Mouse (Mus musculus) liver, adult 2 months (tissue): ENCODE data around the gene Pfas. TPM values are rescaled to one million over a fixed set of nuclear protein-coding genes. Genes with fewer than 3 reads are reported as not detected.
A peak's percentile ranks its signal among the peaks of the same experiment; 100 is the strongest.

Experiments
- DNase-seq: peaks from one replicate; pipeline ENCODE4 v3.0.0-alpha.2; 2011; ENCODE audit warnings: low read depth, low spot score; ENCODE audit errors: extremely low read depth
- H3K27ac ChIP-seq: fragments of 200-500 bp; replicated peaks from 2 replicates; pipeline ENCODE4 v1.5.1; 2012; ENCODE audit warnings: low read depth, mild to moderate bottlenecking, control low read depth, inconsistent platforms, low read length; ENCODE audit not compliant: insufficient read depth
- H3K27me3 ChIP-seq: fragments of 200-500 bp; 2 replicates; pipeline ENCODE4 v1.6.1; 2012; ENCODE audit warnings: mild to moderate bottlenecking, moderate library complexity, low read length, inconsistent platforms; ENCODE audit not compliant: control insufficient read depth, insufficient read depth
- H3K36me3 ChIP-seq: fragments of 200-500 bp; 2 replicates; pipeline ENCODE4 v1.6.1; 2012; ENCODE audit warnings: low read length, inconsistent platforms; ENCODE audit not compliant: control insufficient read depth, insufficient read depth
- H3K4me1 ChIP-seq: fragments of 200-500 bp; 2 replicates; pipeline ENCODE4 v1.6.1; 2011; ENCODE audit warnings: low read length; ENCODE audit not compliant: control insufficient read depth, insufficient read depth
- H3K4me3 ChIP-seq: fragments of 200-500 bp; 2 replicates; pipeline ENCODE4 v1.5.1; 2011; ENCODE audit warnings: low read depth, mild to moderate bottlenecking, control low read depth, low read length, moderate library complexity; ENCODE audit not compliant: insufficient read depth
- H3K79me2 ChIP-seq: fragments of 200-500 bp; 2 replicates; pipeline ENCODE4 v1.6.1; 2012; ENCODE audit warnings: inconsistent platforms, mild to moderate bottlenecking, low read length, moderate library complexity; ENCODE audit not compliant: control insufficient read depth, insufficient read depth
- H3K9ac ChIP-seq: fragments of 200-500 bp; 2 replicates; pipeline ENCODE4 v1.6.1; 2012; ENCODE audit warnings: low read depth, mild to moderate bottlenecking, control low read depth, inconsistent platforms, low read length
- CTCF ChIP-seq: fragments of 200-500 bp; IDR thresholded peaks from 2 replicates; pipeline ENCODE4 v1.5.1; 2011; ENCODE audit warnings: low read depth, low read length, control low read depth
- POLR2A ChIP-seq: fragments of 200-500 bp; IDR thresholded peaks from 2 replicates; pipeline ENCODE4 v1.6.1; 2011; ENCODE audit warnings: low read length, control low read depth; ENCODE audit not compliant: insufficient read depth; ENCODE audit errors: extremely low read depth
- WGBS: fragments of 180-500 bp; shearing (Covaris S2); methylation state at CpG from one replicate; pipeline ENCODE4 v1.1.7; 2018; 5-methylcytosine and 5-hydroxymethylcytosine counted together
- polyA plus RNA-seq: library from polyadenylated mRNA; depleted of rRNA; stranded (reverse); fragments of >200 nt; gene quantifications from 2 replicates; pipeline ENCODE4 v1.2.3, GENCODE M21; 2012
- total RNA-seq: library from RNA; depleted of rRNA; stranded (reverse); fragments of >200 nt; gene quantifications from 2 replicates; pipeline ENCODE4 v1.2.3, GENCODE M21; 2014

The Pfas gene
- total and polyA plus RNA-seq, 2 experiments = 5.0 to 7.0 TPM

DNA sequence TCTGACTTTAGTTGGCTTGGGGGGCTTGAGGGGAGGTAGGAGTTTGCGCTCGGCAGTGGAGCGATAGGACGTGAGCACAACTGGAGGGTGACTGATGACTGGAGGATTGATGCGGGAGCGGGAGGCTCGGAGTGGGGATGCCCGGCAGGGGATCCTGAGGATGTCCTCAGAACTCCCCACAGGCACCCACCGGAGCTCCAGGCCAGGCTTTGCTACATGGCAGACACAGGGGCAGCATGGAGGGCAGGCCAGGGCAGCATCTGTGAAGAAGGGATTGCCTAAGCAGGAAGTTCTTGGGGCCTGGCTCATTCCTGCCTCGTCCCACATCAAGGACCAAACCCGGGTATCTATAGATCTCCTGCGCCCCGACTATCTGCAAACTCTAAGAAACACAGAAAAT lies 54.4 kb downstream of the Pfas start:
- DNase-seq = no peak
- Histone ChIP-seq H3K9ac (no peak overlapping the region), H3K79me2 (no peaks in the 10 kb centered on the region), H3K27me3 (peaks cover 3% of the 10 kb centered on the region; the same call in 1 of the 2 replicates), H3K36me3 (no peaks in the 10 kb centered on the region), H3K4me3 (peak overlapping the region; percentile 20; the same call in 1 of the 2 replicates), H3K27ac (no peak overlapping the region), H3K4me1 (no peaks in the 10 kb centered on the region)
- no peak for TF ChIP-seq CTCF
- no peak for TF ChIP-seq POLR2A
- 14% methylated on average over 13 of the region's 13 CpGs for WGBS

- no peak overlapping the region for H3K4me3 ChIP-seq
- TF ChIP-seq CTCF (no peak), POLR2A (no peak)
- H3K79me2 ChIP-seq = no peaks in the 10 kb centered on the region
- H3K9ac ChIP-seq = no peak overlapping the region
- H3K27ac ChIP-seq = no peak overlapping the region
- no peaks in the 10 kb centered on the region for H3K36me3 ChIP-seq
- peaks cover 5% of the 10 kb centered on the region for H3K27me3 ChIP-seq
- H3K4me1 ChIP-seq = no peaks in the 10 kb centered on the region
- no peak for DNase-seq
- 15% methylated on average over 12 of the region's 12 CpGs for WGBS
These were observed 60.7 kb downstream of the Pfas start for GRCm38 (mm10) chr11:68947542-68947993.

DNA sequence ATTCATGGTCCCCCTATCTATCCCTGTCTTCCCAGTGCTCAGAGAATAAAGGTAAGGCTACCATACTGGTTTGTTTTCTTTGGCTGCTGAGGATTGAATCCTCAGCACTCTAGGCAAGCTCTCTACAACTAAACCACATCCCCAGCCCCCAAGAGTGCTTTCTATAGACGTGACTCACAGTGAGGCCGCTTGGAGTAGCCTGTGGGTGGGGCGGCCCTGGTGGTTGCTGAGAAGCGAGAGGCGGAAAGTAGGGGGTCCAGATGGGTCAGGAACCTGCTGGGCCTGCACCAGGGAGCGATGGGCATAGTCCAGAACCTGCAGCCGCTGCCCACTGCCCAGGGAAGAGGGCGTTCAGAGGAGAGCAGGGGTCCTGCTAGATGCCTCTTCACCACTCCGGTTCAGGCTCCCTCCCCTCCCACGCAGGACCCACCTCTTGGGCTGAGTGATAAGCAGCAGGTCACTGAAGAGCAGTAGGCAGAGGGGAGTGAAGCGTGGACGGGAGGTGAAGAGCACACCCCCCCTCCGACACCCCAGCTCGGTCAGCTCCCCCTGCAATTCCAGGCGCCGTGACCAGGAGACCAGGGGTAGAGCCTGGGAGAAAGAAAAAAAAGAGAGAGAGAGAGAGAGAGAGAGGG lies 61.3 kb downstream of the Pfas start:
- 23% methylated on average over 16 of the region's 16 CpGs for WGBS
- no peak overlapping the region for H3K4me3 ChIP-seq
- TF ChIP-seq CTCF = no peak
- TF ChIP-seq POLR2A = no peak

GRCm38 (mm10) chr11:68946001-68946400 lies 62.3 kb downstream of the Pfas start:
- Histone ChIP-seq H3K79me2 (no peaks in the 10 kb centered on the region), H3K36me3 (no peaks in the 10 kb centered on the region), H3K27me3 (peaks cover 3% of the 10 kb centered on the region), H3K4me1 (no peaks in the 10 kb centered on the region), H3K27ac (no peak overlapping the region), H3K9ac (no peak overlapping the region), H3K4me3 (no peak overlapping the region)
- DNase-seq = no peak
- TF ChIP-seq CTCF (no peak), POLR2A (no peak)
- 83% methylated on average over 4 of the region's 4 CpGs for WGBS

More for the DNA sequence above, 61.3 kb downstream of the Pfas start:
- Histone ChIP-seq H3K9ac (no peak overlapping the region), H3K27ac (no peak overlapping the region), H3K79me2 (no peaks in the 10 kb centered on the region), H3K36me3 (no peaks in the 10 kb centered on the region), H3K27me3 (peaks cover 5% of the 10 kb centered on the region), H3K4me1 (no peaks in the 10 kb centered on the region)
- DNase-seq = no peak

GRCm38 (mm10) chr11:68945245-68945644 lies 63.0 kb downstream of the Pfas start:
- Histone ChIP-seq H3K79me2 (no peaks in the 10 kb centered on the region), H3K4me3 (no peak overlapping the region), H3K4me1 (no peaks in the 10 kb centered on the region), H3K36me3 (no peaks in the 10 kb centered on the region), H3K27ac (no peak overlapping the region), H3K27me3 (peaks cover 3% of the 10 kb centered on the region; the same call in 1 of the 2 replicates), H3K9ac (no peak overlapping the region)
- no peak for TF ChIP-seq CTCF
- 86% methylated on average over 2 of the region's 2 CpGs for WGBS
- DNase-seq = no peak

DNA sequence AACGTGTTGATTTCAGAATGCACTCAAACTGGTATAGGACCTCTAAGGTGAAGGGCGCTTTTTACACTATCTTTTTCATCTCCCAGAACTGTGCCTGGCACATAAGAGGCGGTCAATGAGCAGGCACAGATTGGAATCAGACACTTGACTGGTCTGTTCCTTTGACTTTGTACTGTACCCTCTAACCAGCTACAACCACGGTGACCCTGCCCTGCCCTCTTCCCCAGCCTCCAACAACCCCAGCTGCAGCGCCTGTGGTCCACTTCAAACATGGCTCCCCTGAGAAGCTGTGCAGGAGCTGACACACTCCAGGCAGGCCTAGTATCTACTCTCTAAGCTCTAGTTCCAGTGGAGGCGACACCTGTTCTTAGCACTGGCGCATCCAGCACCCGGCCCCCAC lies 65.5 kb downstream of the Pfas start:
- no peaks in the 10 kb centered on the region for H3K36me3 ChIP-seq
- 86% methylated on average over 8 of the region's 8 CpGs for WGBS
- H3K27ac ChIP-seq = no peak overlapping the region
- no peak overlapping the region for H3K9ac ChIP-seq
- no peaks in the 10 kb centered on the region for H3K79me2 ChIP-seq
- no peaks in the 10 kb centered on the region for H3K4me1 ChIP-seq
- H3K27me3 ChIP-seq = peaks cover 3% of the 10 kb centered on the region; the same call in 1 of the 2 replicates
- TF ChIP-seq POLR2A (no peak), CTCF (no peak)
- H3K4me3 ChIP-seq = no peak overlapping the region
- no peak for DNase-seq
